In the genomic region with DNA sequence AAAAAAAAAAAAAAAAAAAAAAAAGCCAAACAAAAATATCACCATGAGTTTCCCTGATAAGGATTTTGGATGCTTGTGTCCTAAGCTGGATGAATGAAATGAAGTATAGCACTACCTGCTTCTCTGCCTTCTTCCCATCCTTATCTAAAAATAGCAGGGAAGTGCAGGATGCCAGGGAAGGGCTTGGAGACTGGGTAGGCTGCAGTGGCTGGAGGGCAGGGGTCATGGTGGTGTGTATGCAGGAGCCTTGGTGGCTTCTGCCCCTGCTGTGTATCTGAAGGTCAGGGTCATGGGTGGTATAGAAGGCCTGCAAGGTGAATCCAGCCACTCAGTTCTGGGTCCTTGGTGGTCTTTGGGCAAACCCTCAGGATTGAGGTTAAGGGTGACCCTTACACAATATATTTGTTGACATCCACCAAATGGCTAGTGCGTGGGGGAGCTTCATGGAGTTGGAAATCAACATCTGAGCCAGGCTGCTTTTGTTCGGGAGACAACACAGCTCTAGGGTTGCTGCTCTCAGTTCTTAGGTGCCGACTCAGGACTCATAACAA, we compare ENCODE assay signal across 17 mouse cellular contexts. TPM values are rescaled to one million over a fixed set of nuclear protein-coding genes. Genes with fewer than 3 reads are reported as not detected.
A peak's percentile ranks its signal among the peaks of the same experiment; 100 is the strongest.
DNase-seq lines count a peak whose midpoint lies in the region; ATAC-seq lines count a peak whose summit lies in the region.
"Had no signal": no experiment of that assay in that cellular context is flagged by ENCODE, and none has a peak within 500 bp of the region (broad histone marks: within the 10 kb centered on the region; RNA-seq: fewer than 3 reads in every experiment).

No protein-coding gene starts in this region.

- peak overlapping the region; percentile 99 for H3K4me2 ChIP-seq in midbrain, embryonic 13.5 days (replicated peaks)
- H3K4me2 ChIP-seq in midbrain, embryonic 11.5 days, result no peak overlapping the region
- H3K4me2 ChIP-seq in midbrain, embryonic 15.5 days, result peak overlapping the region; percentile 95
- no peak overlapping the region for H3K4me2 ChIP-seq in heart, embryonic 11.5 days

- H3K9ac ChIP-seq in midbrain, embryonic 13.5 days (replicated peaks), result 0 out of 2 replicates have a peak overlapping the region, but pooled peaks have one; percentile 14
- no peak overlapping the region for H3K9ac ChIP-seq in midbrain, embryonic 11.5 days (ENCODE audit: low read length)
- 0 out of 2 replicates have a peak overlapping the region, but pooled peaks have one; percentile 7 for H3K9ac ChIP-seq in midbrain, embryonic 15.5 days
- no peak overlapping the region for H3K9ac ChIP-seq in heart, embryonic 11.5 days (ENCODE audit: low read depth, low read length)
- H3K9ac ChIP-seq: lung, embryonic 15.5 days had no signal

- no peaks in the 10 kb centered on the region for H3K9me3 ChIP-seq in midbrain, embryonic 13.5 days
- no peaks in the 10 kb centered on the region for H3K9me3 ChIP-seq in midbrain, embryonic 11.5 days (ENCODE audit: control insufficient read depth, low read length)
- H3K9me3 ChIP-seq in midbrain, embryonic 15.5 days, result no peaks in the 10 kb centered on the region
- no peaks in the 10 kb centered on the region for H3K9me3 ChIP-seq in heart, embryonic 11.5 days (replicated peaks; ENCODE audit: control insufficient read depth, low read length)
- H3K9me3 ChIP-seq: lung, embryonic 15.5 days had no signal

- peaks cover 6% of the 10 kb centered on the region; the same call in 1 of the 2 replicates for H3K27me3 ChIP-seq in midbrain, embryonic 13.5 days
- H3K27me3 ChIP-seq in midbrain, embryonic 11.5 days (ENCODE audit: control insufficient read depth, insufficient read depth, low read length), result no peaks in the 10 kb centered on the region
- H3K27me3 ChIP-seq in midbrain, embryonic 15.5 days (replicated peaks), result no peaks in the 10 kb centered on the region
- H3K27me3 ChIP-seq in heart, embryonic 11.5 days (ENCODE audit: control insufficient read depth, insufficient read depth, low read length), result peaks cover 29% of the 10 kb centered on the region

- ATAC-seq in midbrain, embryonic 13.5 days, result no peak
- no peak for ATAC-seq in midbrain, embryonic 11.5 days (ENCODE audit: low FRiP score)
- no peak for ATAC-seq in midbrain, embryonic 15.5 days (replicated peaks)
- no peak for ATAC-seq in heart, embryonic 11.5 days (replicated peaks; ENCODE audit: insufficient number of reproducible peaks, low FRiP score, low TSS enrichment)

- H3K4me3 ChIP-seq in midbrain, embryonic 13.5 days (replicated peaks), result no peak overlapping the region
- H3K4me3 ChIP-seq in midbrain, embryonic 11.5 days (ENCODE audit: low read depth, low read length), result no peak overlapping the region
- H3K4me3 ChIP-seq in midbrain, embryonic 15.5 days, result peak overlapping the region; percentile 57; the same call in 1 of the 2 replicates
- no peak overlapping the region for H3K4me3 ChIP-seq in heart, embryonic 11.5 days (ENCODE audit: low read depth, low read length)
- H3K4me3 ChIP-seq: heart, adult 2 months had no signal

- 80% methylated on average over 3 of the region's 3 CpGs for WGBS in midbrain, embryonic 13.5 days
- 76% methylated on average over 3 of the region's 3 CpGs for WGBS in midbrain, embryonic 11.5 days
- WGBS in midbrain, embryonic 15.5 days, result 69% methylated on average over 3 of the region's 3 CpGs
- WGBS in heart, embryonic 11.5 days (ENCODE audit: insufficient replicate concordance), result 72% methylated on average over 3 of the region's 3 CpGs

- H3K36me3 ChIP-seq in midbrain, embryonic 13.5 days, result peaks cover 8% of the 10 kb centered on the region; the same call in 1 of the 2 replicates
- H3K36me3 ChIP-seq in midbrain, embryonic 11.5 days (ENCODE audit: control insufficient read depth, insufficient read depth, low read length), result no peaks in the 10 kb centered on the region
- no peaks in the 10 kb centered on the region for H3K36me3 ChIP-seq in midbrain, embryonic 15.5 days (replicated peaks)
- no peaks in the 10 kb centered on the region for H3K36me3 ChIP-seq in heart, embryonic 11.5 days (ENCODE audit: control insufficient read depth, insufficient read depth, low read length)
- H3K36me3 ChIP-seq: lung, embryonic 15.5 days had no signal

- no peak overlapping the region for H3K27ac ChIP-seq in midbrain, embryonic 13.5 days
- H3K27ac ChIP-seq in midbrain, embryonic 11.5 days (ENCODE audit: low read depth, low read length), result no peak overlapping the region
- no peak overlapping the region for H3K27ac ChIP-seq in midbrain, embryonic 15.5 days
- H3K27ac ChIP-seq in heart, embryonic 11.5 days (ENCODE audit: low read depth, low read length), result no peak overlapping the region
- H3K27ac ChIP-seq: gastrocnemius, adult 2 months; heart, adult 2 months; lung, embryonic 15.5 days had no signal

- DNase-seq in cerebellum, adult 9-10 months, result peak; percentile 51
- DNase-seq in cerebellum, postnatal 14 days, result no peak
- DNase-seq in midbrain, embryonic 11.5 days (ENCODE audit: low spot score, missing footprints), result no peak
- DNase-seq in heart, adult 18-20 months, result no peak
- no peak for DNase-seq in urinary bladder, postnatal 25 days (ENCODE audit: low spot score)
- DNase-seq: adrenal gland, adult 2 months; gastrocnemius, adult 2 months; heart, adult 2 months; heart, postnatal 36 days; kidney, adult 9 months; right cerebral cortex, adult 18-20 months; spleen, adult 18-20 months; thymus, postnatal 14 days had no signal

- peaks cover 80% of the 10 kb centered on the region for H3K4me1 ChIP-seq in midbrain, embryonic 13.5 days (replicated peaks)
- H3K4me1 ChIP-seq in midbrain, embryonic 11.5 days (ENCODE audit: control insufficient read depth, insufficient read depth, low read length), result peaks cover 18% of the 10 kb centered on the region
- H3K4me1 ChIP-seq in midbrain, embryonic 15.5 days, result peaks cover 75% of the 10 kb centered on the region
- peaks cover 11% of the 10 kb centered on the region for H3K4me1 ChIP-seq in heart, embryonic 11.5 days (ENCODE audit: control insufficient read depth, insufficient read depth, low read length)

RNA-seq across cellular contexts. Expression of a gene that starts 14.5 kb away (rescaled TPM):
- 171 and 203 TPM in 2 replicates for polyA plus RNA-seq in midbrain, embryonic 13.5 days (2015; fragmentation: Nextera tagmentation; extraction: Ambion mirVana)
- 60.7 and 68.6 TPM in 2 replicates for polyA plus RNA-seq in midbrain, embryonic 11.5 days (2014; fragmentation: Nextera tagmentation; extraction: Ambion mirVana)
- 322 and 328 TPM in 2 replicates for polyA plus RNA-seq in midbrain, embryonic 15.5 days (2015; fragmentation: Nextera tagmentation; extraction: Ambion mirVana)
- 7.6 and 10.3 TPM in 2 replicates for polyA plus RNA-seq in heart, embryonic 11.5 days (2014; fragmentation: Nextera tagmentation; extraction: Ambion mirVana)
- 10 to 100 TPM in 1 of 2 experiments, 1 to 10 TPM in 1; 9.4 to 10.3 TPM for total RNA-seq in heart, adult 18-20 months (2021)

Comparison
In these comparisons a context has a peak if more than half of its experiments do, and no peak if none do; other contexts are left out.
1. H3K4me2 ChIP-seq: peak in midbrain, embryonic 13.5 days (single experiment) and midbrain, embryonic 15.5 days (single experiment); none in midbrain, embryonic 11.5 days (single experiment) and heart, embryonic 11.5 days (single experiment).
2. H3K9ac ChIP-seq: peak in midbrain, embryonic 13.5 days (single experiment) and midbrain, embryonic 15.5 days (single experiment); none in midbrain, embryonic 11.5 days (single experiment) and heart, embryonic 11.5 days (single experiment).